Mouse (Mus musculus): Measurements from ENCODE around the gene Synpo2.

Synpo2 gene

DNA sequence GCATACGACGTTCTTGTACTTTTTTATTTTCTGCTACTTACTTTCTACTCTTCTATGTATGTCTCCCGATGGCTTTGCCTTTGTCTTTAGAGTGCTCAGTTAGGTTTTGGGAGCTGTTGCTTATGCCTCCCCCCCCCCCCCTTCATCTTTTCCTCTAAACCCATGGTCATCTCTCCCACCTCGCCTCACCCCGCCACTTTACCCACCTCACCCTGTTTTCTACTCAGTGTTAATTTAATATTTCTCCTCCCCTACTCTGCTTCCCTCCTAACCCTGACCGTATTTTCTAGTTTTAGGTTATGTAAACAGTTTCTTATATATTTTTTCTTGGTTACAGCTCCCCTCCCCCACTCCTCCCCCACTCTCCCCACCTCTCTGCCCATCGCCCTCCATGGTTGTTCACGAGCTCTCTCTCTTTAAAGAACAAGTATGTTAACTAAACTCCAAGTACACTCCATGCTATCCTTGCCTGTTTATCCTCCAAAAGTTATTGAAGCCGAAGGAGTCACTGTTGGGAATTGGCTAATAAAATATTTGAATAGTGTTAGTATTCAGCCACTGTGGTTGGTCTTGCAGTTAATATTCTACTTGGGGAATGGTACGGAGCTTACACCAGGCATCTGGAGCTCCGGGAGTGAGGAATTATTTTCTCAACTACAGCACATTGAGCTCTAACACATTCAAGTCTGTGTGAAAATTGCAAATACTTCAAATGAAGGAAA, 142.1 kb downstream of the Synpo2 start:
- no peak for DNase-seq (ENCODE audit: extremely low read depth, low read depth)

DNA sequence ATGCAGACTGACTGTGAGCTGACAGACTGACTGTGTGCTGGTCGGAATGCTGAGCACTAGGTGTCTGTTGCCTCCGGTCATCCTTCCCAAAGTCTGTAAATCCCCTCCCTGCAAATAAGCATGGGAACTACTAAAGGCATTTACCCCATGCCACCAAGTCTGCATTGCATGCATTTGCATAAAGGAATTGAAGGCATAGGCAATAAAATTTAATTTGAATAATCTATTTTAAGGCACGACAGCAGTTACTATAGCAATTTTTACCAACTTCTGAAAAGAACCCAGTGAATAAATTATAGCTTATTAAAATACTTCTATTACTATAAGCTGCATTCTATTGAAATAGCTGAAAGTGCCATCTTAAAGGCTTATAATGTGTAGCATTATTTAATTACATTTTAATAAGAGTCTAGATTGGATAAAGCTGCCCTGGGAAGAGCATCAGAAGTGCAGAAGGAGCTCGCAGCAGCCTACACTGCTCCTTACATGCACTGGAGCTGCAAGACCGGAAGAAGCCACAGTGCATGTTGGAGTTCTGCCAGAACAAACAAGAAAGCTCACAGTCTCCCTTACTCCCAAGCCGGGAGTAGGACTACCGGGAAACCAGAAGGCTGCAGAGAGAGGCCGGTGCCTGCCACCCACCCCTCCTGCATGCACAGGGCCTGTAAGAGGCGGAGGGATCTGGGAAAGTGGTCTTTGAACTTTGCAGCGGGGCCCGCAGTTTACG, 142.9 kb downstream of the Synpo2 start:
- DNase-seq (ENCODE audit: extremely low read depth, low read depth) = no peak

DNA sequence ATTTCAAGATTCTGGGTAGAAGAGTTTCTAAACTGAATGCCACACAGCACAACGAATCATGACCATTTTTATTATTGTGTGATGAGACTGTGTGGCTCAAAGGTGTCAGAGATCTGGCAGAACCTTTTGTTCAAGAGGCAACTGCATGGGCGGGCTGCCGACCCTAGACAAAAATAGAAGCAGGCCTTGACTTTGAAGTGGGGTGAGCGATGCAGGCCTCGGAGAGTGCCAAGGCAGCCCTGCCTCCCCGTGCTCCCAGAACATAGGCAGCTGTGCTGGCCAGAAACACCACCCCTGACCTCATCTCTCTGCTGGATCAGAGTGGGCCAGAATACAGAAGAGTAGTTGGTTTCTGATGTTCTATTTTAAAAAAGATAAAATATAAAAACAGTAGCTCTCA, 143.5 kb downstream of the Synpo2 start:
- DNase-seq (ENCODE audit: extremely low read depth, low read depth) = no peak

DNA sequence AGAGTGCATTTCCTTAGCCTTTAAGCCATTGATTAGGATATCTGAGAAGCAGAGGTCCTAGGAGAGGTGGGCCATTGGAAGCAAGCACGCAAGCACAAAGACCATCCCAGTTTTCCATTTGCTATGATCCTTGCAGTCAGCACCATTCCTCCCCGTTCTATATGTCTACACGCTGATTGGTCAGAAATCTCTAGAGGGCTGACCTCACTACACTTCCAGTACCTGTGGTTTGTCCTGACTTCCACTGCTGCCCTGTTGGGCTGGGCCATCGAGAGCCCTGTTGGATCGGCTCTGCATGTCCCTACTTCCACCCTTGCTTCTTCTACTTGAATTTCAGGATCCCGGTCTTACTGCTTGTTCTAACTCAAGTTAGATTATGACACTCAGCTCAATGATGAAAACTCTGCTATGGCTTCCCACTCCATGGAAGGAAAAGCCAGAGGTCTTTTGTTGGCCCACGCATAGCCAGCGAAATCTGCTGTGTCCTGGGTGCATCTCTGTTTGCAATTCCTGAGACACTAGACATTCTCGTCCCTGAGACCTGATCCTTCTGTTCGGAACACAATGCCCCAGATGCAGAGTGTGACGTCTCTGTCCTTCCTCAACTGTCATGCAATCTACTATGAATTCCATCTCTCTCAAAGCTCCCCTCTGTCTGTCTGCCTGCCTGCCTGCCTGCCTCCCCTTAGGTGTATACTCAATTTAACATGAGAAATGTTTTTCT, 146.5 kb downstream of the Synpo2 start:
- DNase-seq (ENCODE audit: extremely low read depth, low read depth) = no peak

DNA sequence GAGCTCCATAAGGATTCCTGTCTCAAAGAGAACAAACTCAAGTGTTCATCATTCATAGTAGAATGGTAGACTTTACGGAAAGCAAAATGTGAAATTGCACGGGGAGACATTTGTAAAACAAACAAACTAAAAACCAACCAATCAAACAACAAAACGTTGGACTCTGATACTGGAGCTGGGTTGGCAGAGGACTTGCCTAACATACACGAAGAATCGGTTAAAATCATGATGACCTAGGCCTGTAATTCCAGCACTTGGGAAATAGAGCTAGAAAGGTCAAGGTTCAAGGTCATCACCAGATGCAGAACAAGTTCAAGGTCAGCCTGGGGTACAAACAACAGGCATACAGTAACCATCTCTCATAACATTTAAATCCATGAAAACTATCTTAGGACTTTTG, 147.7 kb downstream of the Synpo2 start:
- DNase-seq (ENCODE audit: extremely low read depth, low read depth) = no peak

DNA sequence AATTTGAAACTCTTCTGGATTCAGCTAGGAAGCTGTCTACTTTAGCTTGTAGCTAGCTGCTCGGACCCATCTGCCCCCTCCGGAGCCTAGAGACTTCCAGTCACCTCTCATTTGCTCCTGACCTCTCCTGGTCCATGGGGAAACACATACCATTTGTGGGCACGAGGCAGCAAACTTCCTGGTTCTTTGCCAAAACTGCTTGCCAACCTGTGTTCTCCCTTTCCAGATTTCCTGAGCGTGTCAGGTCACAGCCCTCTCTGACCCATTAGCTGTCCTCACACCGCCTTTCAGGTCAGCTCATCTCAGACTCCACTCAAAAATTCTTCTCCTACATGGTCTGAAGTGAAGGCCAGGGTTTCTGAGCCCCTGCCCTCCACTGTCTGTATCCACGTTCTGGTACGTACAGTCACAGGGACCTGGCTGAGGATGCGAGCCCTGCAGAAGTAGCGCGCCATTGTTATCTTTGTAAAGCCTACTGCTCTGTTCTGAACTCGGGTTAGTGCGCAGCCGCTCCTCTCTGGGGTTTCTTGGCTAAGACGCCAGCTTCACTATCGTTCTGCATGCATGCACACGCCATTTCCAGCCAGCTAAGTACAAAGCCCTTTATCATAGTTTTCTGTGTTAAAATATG, 150.0 kb downstream of the Synpo2 start:
- no peak for DNase-seq (ENCODE audit: extremely low read depth, low read depth)

DNA sequence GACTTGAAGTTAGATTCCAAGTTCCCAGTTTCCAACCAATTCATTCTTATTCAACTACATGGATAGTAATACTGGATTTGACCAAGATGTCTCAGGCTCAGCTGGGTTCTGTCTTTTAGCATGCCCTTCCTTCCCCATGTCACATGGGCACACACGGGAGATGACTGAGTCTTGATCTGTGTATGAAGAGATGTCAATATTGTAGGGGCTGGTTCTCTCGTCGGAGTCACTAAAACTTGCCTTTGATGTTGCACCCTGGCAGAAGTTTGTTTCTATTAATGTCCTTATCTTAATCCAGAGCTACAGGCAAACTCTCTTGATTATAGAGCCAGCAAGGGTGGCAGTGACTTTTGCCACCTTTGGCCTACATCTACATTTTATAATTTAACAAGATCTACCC, 154.3 kb downstream of the Synpo2 start:
- no peak for DNase-seq (ENCODE audit: extremely low read depth, low read depth)

DNA sequence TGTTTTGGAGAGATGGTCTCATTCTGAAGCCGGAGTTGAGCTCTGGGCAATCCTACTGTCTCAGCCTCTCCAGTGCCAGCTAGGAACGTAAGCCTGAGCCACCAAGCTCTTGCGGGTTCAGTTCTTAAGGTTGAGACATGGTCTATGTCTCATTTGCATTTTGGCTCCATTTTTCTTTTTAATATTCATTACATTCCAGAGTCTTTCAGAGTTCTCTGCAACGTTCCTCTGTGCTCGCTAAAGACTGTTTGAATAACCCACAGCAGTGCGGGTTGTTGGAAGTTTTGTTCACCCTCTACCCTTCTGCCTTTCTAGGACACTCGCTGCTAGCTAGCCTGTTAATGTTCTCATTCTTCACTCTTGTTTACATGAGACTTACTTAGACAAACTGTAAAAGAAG, 155.0 kb downstream of the Synpo2 start:
- DNase-seq (ENCODE audit: extremely low read depth, low read depth) = no peak

DNA sequence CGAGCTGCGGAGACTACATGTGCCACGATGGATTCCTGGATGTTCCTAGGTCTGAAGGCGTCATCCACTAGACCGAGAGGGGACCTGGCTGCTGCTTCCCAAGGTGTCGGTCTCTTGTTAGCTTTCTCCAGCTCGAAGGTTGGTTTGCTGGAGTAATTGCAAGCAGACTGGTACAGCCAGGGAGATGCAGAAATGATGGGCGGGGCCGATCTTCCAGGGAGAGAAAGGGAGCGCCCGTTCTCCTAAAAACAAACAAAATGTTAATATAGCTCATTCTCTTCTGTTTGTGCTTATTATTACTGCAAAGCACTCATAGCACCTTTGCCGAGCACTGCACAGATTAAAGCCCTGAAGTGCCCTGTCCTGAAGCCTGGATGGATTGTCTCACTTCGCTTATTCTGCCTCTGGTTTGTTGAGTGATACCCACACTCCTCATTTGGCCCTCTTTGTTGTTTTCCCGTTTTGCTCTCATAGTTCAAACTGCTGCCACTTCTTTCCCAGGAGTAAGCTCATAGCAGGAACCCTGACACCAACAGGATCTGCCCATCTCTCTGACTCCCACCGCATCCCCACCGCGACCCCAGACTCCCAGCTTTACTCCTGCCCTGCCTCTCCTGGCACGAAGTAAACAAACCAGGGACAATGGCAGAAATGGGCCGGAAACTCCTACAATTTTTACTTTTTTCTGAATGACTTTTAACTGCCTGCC, 155.8 kb downstream of the Synpo2 start:
- DNase-seq (ENCODE audit: extremely low read depth, low read depth) = no peak

DNA sequence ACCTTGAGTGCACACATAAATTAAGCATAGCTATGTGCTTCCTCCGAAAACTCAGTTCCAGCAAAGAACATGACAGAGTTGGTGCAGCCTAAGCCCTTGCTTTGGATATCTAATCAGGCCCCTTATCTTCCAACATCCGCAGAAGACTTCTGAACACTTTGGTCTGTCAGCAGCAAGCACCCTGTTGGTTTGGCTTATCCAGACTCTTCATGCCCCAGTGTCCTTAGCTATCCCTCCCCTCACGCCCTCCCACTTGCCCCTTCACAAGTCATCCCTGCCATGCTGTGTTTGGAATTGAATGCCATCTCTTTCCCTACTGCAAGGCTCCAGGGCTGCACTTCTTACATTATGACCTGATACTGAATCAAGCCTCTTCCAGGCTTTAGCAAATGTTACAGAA, 160.2 kb downstream of the Synpo2 start:
- DNase-seq (ENCODE audit: extremely low read depth, low read depth) = no peak

DNA sequence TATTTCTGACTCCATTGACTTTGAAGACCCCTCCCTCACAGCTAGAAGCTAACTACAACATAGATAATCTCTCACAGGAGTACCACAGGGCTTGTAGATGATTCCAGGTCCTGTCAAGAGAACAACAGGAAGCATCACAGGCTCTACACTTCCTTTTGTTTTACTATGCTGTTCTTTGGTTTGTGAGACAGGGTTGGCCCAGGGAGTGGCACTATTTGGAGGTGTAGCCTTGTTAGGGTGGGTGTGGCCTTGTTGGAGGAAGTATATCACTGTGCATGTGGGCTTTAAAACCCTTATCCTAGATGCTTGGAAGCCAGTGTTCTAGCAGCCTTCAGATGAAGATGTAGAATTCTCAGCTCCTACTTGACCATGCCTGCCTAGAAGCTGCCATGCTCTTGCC, 160.9 kb downstream of the Synpo2 start:
- no peak for DNase-seq (ENCODE audit: extremely low read depth, low read depth)

DNA sequence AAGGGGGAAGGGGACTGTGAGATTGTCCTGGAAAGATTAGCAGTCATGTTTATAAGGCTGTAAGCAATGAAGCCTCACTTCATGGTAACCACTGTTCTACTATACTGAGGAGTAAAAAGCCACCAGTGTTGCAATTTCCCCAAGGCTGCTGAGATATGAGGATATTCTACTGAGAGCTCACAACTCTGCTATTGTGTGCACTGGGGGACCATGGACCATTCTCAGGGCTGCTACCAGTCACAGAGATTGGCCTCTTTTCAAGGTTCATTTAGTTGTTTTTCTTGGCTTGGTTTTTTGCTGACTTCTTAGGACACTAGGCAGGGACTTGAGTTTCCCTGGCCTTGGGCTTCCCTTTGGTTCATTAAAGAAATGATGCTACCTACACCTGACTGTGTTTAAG, 162.6 kb downstream of the Synpo2 start:
- DNase-seq (ENCODE audit: extremely low read depth, low read depth) = no peak

DNA sequence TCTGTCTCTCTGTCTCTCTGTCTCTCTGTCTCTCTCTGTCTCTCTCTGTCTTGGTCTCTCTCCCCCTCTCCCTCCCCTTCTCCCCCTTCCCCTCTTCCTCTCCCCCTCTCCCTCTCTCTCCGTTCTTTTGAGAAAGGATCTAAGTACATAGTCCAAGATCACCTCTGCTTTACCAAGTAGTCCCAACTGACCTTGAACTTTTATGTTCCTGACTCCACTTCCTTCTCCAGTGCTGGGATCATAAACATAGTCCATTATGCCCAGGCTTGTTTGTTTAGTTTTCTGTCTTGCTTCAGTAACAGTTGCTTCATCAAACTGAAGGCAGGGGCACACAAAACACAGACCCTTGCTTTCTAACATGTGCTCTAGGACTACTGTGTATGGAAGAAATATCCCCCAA, 163.5 kb downstream of the Synpo2 start:
- DNase-seq (ENCODE audit: extremely low read depth, low read depth) = no peak

DNA sequence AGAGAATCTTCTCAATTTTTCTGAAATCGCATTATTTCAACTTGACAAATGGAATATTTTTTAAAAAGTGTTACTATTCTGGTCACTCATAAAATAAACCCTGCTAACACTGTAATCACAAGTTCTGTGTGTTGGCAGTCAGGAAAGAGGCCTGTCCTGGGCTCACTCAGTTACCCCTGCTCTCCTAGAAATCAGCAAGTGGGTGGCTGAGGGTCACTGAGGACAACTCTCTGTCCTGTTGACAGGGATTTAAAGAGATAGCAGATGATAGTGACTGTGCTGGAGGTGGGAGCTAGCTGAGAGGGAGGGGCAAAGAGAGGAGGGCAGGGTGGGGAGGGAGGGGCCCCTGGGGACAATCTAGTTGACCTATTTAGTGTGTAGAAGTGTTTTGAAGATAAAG, 165.0 kb downstream of the Synpo2 start:
- no peak for DNase-seq (ENCODE audit: extremely low read depth, low read depth)

DNA sequence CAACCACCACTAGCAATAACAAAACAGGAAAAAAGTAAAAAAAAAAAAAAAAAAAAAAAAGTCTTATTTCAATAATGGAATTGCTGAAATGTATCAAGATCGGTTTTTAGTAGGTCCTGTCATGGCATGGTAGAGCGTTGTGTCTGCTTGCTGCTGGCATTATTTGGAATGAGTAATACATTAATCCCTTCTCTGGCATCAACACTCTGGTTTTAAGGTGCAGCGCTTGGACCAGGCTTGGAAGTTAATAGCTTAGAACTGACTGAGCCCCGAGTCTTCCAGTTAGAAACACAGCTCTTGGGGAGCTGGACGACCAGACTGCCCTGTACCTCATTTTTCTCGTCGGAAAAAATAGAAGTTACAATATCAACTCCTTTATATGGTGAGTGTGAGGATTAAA, 169.1 kb downstream of the Synpo2 start:
- no peak for DNase-seq (ENCODE audit: extremely low read depth, low read depth)

DNA sequence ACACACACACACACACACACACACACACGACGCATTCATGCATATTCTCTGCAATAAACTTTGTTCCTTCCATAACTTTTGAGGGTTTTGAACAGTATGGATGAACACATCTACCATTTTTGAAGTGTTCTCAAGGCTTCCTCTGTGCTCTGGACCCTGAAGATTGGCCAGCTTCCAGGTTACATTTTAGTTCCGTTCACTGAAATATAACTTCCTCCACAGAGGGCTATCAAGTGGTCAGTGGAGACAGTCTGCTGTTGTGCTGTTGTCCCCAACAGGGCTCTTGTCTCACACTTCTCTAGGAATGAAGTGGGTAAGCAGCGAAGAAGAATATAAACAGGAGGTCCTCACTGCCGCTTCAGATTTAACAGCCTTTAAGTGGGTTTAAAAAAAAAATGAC, 170.5 kb downstream of the Synpo2 start:
- no peak for DNase-seq (ENCODE audit: extremely low read depth, low read depth)

DNA sequence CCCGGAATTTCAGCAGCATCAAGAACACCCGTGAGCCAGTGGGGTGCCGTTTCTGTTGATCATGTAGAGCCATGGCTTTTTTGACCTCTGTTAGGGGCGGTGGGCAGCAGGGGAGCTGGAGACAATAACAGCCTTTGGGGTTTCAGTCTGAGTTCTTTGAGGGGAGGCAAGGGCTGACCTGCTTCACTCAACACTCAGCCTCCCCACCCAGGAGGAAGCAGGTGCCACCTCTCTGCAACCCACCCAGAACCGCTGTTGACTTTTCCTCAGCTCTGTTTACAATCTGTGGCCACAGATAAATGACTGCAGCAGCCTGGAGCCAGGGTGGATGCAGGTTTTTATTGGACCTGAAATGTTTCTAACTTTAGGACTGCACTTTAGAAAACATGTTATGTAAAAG, 171.8 kb downstream of the Synpo2 start:
- DNase-seq (ENCODE audit: extremely low read depth, low read depth) = no peak

DNA sequence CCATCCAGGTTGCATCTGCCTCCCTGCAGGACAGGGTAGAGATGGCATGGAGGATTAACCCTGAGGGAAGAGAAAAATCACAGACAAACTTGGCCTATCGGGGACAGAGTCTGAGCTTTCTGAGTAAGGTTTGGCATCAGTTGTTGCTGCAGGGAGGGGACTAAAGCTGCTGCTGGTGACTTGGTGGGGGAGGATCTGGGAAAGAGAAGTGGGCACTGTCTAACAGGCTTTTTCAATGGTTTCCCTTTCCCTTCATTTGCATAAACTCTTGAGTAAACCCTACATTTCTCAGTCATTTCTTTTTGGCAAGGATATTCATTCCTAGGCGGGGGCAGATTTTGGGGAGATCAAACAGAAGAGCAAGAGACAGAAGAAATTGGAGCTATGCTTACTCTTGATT, 174.0 kb downstream of the Synpo2 start:
- no peak for DNase-seq (ENCODE audit: extremely low read depth, low read depth)

DNA sequence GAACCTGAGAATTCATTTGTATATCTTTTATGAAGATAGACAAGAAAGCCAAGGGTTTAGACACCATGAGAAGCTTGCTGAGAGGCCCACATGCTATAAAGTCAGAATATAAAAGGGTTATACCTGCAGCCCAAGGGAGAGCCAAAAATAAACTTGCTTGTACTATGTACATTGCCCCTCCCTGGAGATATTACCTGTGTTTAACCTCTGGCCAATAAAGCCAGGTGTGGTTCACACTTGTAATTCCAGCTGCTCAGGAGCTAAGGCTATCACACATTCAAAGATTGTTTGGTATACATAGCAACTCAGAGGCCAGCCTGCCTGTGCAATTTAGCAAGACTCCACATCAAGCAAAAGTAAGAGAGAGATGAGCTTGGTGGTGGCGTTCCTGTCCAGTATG, 177.1 kb downstream of the Synpo2 start:
- DNase-seq (ENCODE audit: extremely low read depth, low read depth) = no peak

DNA sequence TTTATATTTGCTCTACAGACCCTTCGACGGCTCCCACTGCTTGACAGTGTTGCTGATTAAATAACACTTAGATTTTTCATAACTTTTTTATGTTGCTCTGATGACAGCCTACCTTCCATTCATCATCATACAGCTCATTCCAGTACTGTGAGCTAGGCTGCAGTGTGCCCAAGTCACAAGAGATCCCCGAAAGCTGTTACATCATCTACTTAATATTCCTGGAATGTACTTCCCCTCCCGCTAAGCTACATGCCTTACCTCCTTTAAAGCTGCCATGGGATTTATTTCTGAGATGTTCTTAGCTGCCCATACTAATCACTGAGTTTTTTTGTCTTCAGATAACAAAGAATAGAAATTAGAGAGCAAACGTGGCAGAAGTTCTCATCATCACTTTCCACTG, 181.8 kb downstream of the Synpo2 start:
- DNase-seq (ENCODE audit: extremely low read depth, low read depth) = no peak

DNA sequence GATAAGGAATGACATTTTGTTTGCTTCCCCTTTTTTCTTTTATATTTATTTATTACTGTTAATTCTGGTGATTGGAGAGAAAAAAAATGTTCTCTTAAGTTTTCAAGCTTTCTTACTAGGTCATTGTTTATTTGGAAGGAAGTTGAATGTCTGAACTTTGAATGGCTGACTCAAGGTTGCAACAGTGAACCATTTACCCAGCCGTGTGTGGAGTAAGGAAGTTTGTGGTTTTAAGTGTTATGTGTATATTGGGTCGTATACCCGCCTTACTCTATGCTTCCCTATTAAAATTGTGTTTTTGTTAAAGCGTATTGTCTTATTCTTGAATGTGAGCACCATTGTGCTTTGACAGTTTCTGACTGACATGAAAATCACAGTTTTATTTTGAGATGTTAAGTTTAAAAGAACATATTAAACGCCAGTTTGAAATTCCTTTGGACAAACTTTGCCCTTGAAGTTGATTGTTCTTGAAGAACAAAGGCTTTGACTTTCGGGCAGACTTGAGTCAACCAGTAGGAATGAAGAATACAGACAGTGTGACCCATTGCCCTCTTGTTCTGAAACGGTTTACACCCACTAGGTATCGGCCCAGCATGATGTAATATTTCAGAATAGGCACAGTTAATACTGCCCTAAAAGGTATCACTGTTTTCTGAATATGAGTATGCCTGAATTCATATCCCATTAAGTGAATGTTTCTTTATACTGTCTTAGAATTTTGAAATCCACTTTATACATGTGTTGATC, 182.6 kb downstream of the Synpo2 start:
- no peak for DNase-seq (ENCODE audit: extremely low read depth, low read depth)
